Mouse (Mus musculus) midbrain, embryonic 12.5 days (tissue): ENCODE measurements around the gene Adamts5. TPM values are rescaled to one million over a fixed set of nuclear protein-coding genes. Genes with fewer than 3 reads are reported as not detected.
A peak's percentile ranks its signal among the peaks of the same experiment; 100 is the strongest.

Experiments
- ATAC-seq: fragments of 200-750 bp; cut with Nextera tagmentation; 2 replicates; pipeline ENCODE4 v1.8.0; 2017; ENCODE audit warnings: low read depth, moderate TSS enrichment, moderate library complexity; ENCODE audit not compliant: low FRiP score
- H3K27ac ChIP-seq: fragments of 300-500 bp; sonication (generic); replicated peaks from 2 replicates; pipeline ENCODE4 v1.5.1; 2016; ENCODE audit warnings: mild to moderate bottlenecking
- H3K27me3 ChIP-seq: fragments of 300-500 bp; sonication (generic); 2 replicates; pipeline ENCODE4 v1.6.1; 2016; ENCODE audit warnings: mild to moderate bottlenecking
- H3K36me3 ChIP-seq: fragments of 300-500 bp; sonication (generic); 2 replicates; pipeline ENCODE4 v1.6.1; 2016
- H3K4me1 ChIP-seq: fragments of 300-500 bp; sonication (generic); 2 replicates; pipeline ENCODE4 v1.6.1; 2016
- H3K4me2 ChIP-seq: fragments of 300-500 bp; sonication (generic); replicated peaks from 2 replicates; pipeline ENCODE4 v1.6.1; 2016; ENCODE audit warnings: mild to moderate bottlenecking, moderate library complexity
- H3K4me3 ChIP-seq: fragments of 300-500 bp; sonication (generic); 2 replicates; pipeline ENCODE4 v1.5.1; 2016; ENCODE audit warnings: mild to moderate bottlenecking
- H3K9ac ChIP-seq: fragments of 300-500 bp; sonication (generic); replicated peaks from 2 replicates; pipeline ENCODE4 v1.6.1; 2016; ENCODE audit warnings: mild to moderate bottlenecking, moderate library complexity
- H3K9me3 ChIP-seq: fragments of 300-500 bp; sonication (generic); 2 replicates; pipeline ENCODE4 v1.6.1; 2016; ENCODE audit warnings: mild to moderate bottlenecking
- WGBS: fragments of 180-500 bp; shearing (Covaris S2); methylation state at CpG from one replicate; pipeline ENCODE4 v1.1.7; 2016; 5-methylcytosine and 5-hydroxymethylcytosine counted together
- polyA plus RNA-seq: library from polyadenylated mRNA; unstranded; fragments of >200 nt; fragmentation: Nextera tagmentation; extraction: Ambion mirVana; gene quantifications from 2 replicates; pipeline ENCODE4 v1.2.1, GENCODE M21; 2016

Adamts5 gene
- 1.2 and 1.7 TPM in 2 replicates for polyA plus RNA-seq

- 4% methylated on average over 13 of the region's 13 CpGs for WGBS
- no peak; the same call in none of the 2 replicates for ATAC-seq
- peaks cover 8% of the 10 kb centered on the region for H3K4me1 ChIP-seq
- H3K9me3 ChIP-seq, result no peaks in the 10 kb centered on the region
- H3K9ac ChIP-seq, result peak within 1 kb of the TSS; percentile 68
- H3K27ac ChIP-seq, result no peak within 1 kb of the TSS
- peak within 1 kb of the TSS; percentile 94 for H3K4me2 ChIP-seq
- H3K4me3 ChIP-seq, result peak within 1 kb of the TSS; percentile 54
- peaks cover 37% of the 10 kb centered on the region for H3K27me3 ChIP-seq
- no peaks in the 10 kb centered on the region for H3K36me3 ChIP-seq
Measured at GRCm38 (mm10) chr16:85901581-85901910, at the start of gene Adamts5. Gene Adamts5, minus strand, starts transcription at chr16:85901828.

- 93% methylated on average over 2 of the region's 2 CpGs for WGBS
- H3K36me3 ChIP-seq, result no peaks in the 10 kb centered on the region
- H3K4me3 ChIP-seq, result no peak overlapping the region
- H3K4me1 ChIP-seq, result no peaks in the 10 kb centered on the region
- no peak for ATAC-seq
- H3K27me3 ChIP-seq, result no peaks in the 10 kb centered on the region
- no peaks in the 10 kb centered on the region for H3K9me3 ChIP-seq
- no peak overlapping the region for H3K9ac ChIP-seq
- no peak overlapping the region for H3K4me2 ChIP-seq
- H3K27ac ChIP-seq, result no peak overlapping the region
Measured at GRCm38 (mm10) chr16:85950356-85950755, 48.7 kb upstream of the Adamts5 start.

- H3K4me2 ChIP-seq, result no peak overlapping the region
- H3K4me3 ChIP-seq, result no peak overlapping the region
- no peak overlapping the region for H3K27ac ChIP-seq
- H3K36me3 ChIP-seq, result no peaks in the 10 kb centered on the region
- no peaks in the 10 kb centered on the region for H3K9me3 ChIP-seq
- no peak for ATAC-seq
- no peak overlapping the region for H3K9ac ChIP-seq
- H3K4me1 ChIP-seq, result no peaks in the 10 kb centered on the region
- 91% methylated on average over 5 of the region's 5 CpGs for WGBS
- H3K27me3 ChIP-seq, result no peaks in the 10 kb centered on the region
Measured at GRCm38 (mm10) chr16:85926004-85926403, 24.4 kb upstream of the Adamts5 start.

- H3K4me1 ChIP-seq, result no peaks in the 10 kb centered on the region
- H3K9me3 ChIP-seq, result no peaks in the 10 kb centered on the region
- no peak overlapping the region for H3K4me3 ChIP-seq
- H3K9ac ChIP-seq, result no peak overlapping the region
- H3K27me3 ChIP-seq, result no peaks in the 10 kb centered on the region
- H3K4me2 ChIP-seq, result no peak overlapping the region
- H3K27ac ChIP-seq, result no peak overlapping the region
- WGBS, result 84% methylated on average over 1 of the region's 1 CpGs
- ATAC-seq, result no peak
- no peaks in the 10 kb centered on the region for H3K36me3 ChIP-seq
Measured at GRCm38 (mm10) chr16:85922454-85922853, 20.8 kb upstream of the Adamts5 start.

- Histone ChIP-seq H3K9me3 (no peaks in the 10 kb centered on the region), H3K9ac (no peak overlapping the region), H3K4me2 (no peak overlapping the region), H3K4me3 (no peak overlapping the region), H3K27me3 (no peaks in the 10 kb centered on the region), H3K36me3 (no peaks in the 10 kb centered on the region), H3K27ac (no peak overlapping the region), H3K4me1 (no peaks in the 10 kb centered on the region)
- WGBS, result 88% methylated on average over 4 of the region's 4 CpGs
- ATAC-seq, result no peak
Measured at GRCm38 (mm10) chr16:85920122-85920521, 18.5 kb upstream of the Adamts5 start.

GRCm38 (mm10) chr16:85900702-85901580, 687 bp downstream of the Adamts5 start:
- Histone ChIP-seq H3K36me3 (no peaks in the 10 kb centered on the region), H3K4me2 (peak overlapping the region; percentile 94), H3K9ac (peak overlapping the region; percentile 68), H3K27me3 (peaks cover 37% of the 10 kb centered on the region), H3K4me3 (peak overlapping the region; percentile 54), H3K27ac (no peak overlapping the region), H3K4me1 (peaks cover 8% of the 10 kb centered on the region), H3K9me3 (no peaks in the 10 kb centered on the region)
- ATAC-seq, result peak; percentile 75
- WGBS, result under 1% methylated on average over 51 of the region's 51 CpGs

- peak overlapping the region; percentile 94 for H3K4me2 ChIP-seq
- under 1% methylated on average over 45 of the region's 45 CpGs for WGBS
- no peaks in the 10 kb centered on the region for H3K9me3 ChIP-seq
- H3K27ac ChIP-seq, result no peak overlapping the region
- peak; percentile 71 for ATAC-seq
- H3K4me3 ChIP-seq, result peak overlapping the region; percentile 54
- H3K9ac ChIP-seq, result peak overlapping the region; percentile 68
- H3K36me3 ChIP-seq, result no peaks in the 10 kb centered on the region
- peaks cover 8% of the 10 kb centered on the region for H3K4me1 ChIP-seq
- H3K27me3 ChIP-seq, result peaks cover 37% of the 10 kb centered on the region
Measured at GRCm38 (mm10) chr16:85899790-85900587, 1.6 kb downstream of the Adamts5 start.

- Histone ChIP-seq H3K9me3 (no peaks in the 10 kb centered on the region), H3K27ac (no peak overlapping the region), H3K4me1 (peaks cover 8% of the 10 kb centered on the region), H3K9ac (peak overlapping the region; percentile 68; the same call in 1 of the 2 replicates), H3K36me3 (no peaks in the 10 kb centered on the region), H3K4me2 (peak overlapping the region; percentile 94), H3K4me3 (peak overlapping the region; percentile 54), H3K27me3 (peaks cover 37% of the 10 kb centered on the region)
- peak; percentile 29 for ATAC-seq
- WGBS, result 16% methylated on average over 25 of the region's 25 CpGs
Measured at GRCm38 (mm10) chr16:85899301-85899721, 2.3 kb downstream of the Adamts5 start.

GRCm38 (mm10) chr16:85898816-85899215, 2.8 kb downstream of the Adamts5 start:
- H3K4me1 ChIP-seq, result peaks cover 8% of the 10 kb centered on the region
- no peaks in the 10 kb centered on the region for H3K9me3 ChIP-seq
- no peak overlapping the region for H3K9ac ChIP-seq
- WGBS, result 85% methylated on average over 10 of the region's 10 CpGs
- H3K4me2 ChIP-seq, result peak overlapping the region; percentile 94; the same call in 1 of the 2 replicates
- H3K36me3 ChIP-seq, result no peaks in the 10 kb centered on the region
- peaks cover 37% of the 10 kb centered on the region for H3K27me3 ChIP-seq
- no peak overlapping the region for H3K27ac ChIP-seq
- ATAC-seq, result 0 out of 2 replicates have a peak, but pooled peaks have one; percentile 0
- H3K4me3 ChIP-seq, result no peak overlapping the region

GRCm38 (mm10) chr16:85898391-85898790, 3.2 kb downstream of the Adamts5 start:
- peaks cover 8% of the 10 kb centered on the region for H3K4me1 ChIP-seq
- H3K4me3 ChIP-seq, result no peak overlapping the region
- H3K9me3 ChIP-seq, result no peaks in the 10 kb centered on the region
- H3K9ac ChIP-seq, result no peak overlapping the region
- H3K27me3 ChIP-seq, result peaks cover 37% of the 10 kb centered on the region
- no peak for ATAC-seq
- WGBS, result 79% methylated on average over 4 of the region's 4 CpGs
- H3K36me3 ChIP-seq, result no peaks in the 10 kb centered on the region
- H3K27ac ChIP-seq, result no peak overlapping the region
- no peak overlapping the region for H3K4me2 ChIP-seq

- peaks cover 8% of the 10 kb centered on the region for H3K4me1 ChIP-seq
- no peak overlapping the region for H3K9ac ChIP-seq
- H3K4me3 ChIP-seq, result no peak overlapping the region
- no peaks in the 10 kb centered on the region for H3K36me3 ChIP-seq
- peaks cover 37% of the 10 kb centered on the region for H3K27me3 ChIP-seq
- no peak for ATAC-seq
- WGBS, result 95% methylated on average over 3 of the region's 3 CpGs
- H3K27ac ChIP-seq, result no peak overlapping the region
- no peaks in the 10 kb centered on the region for H3K9me3 ChIP-seq
- no peak overlapping the region for H3K4me2 ChIP-seq
Measured at GRCm38 (mm10) chr16:85897854-85898253, 3.8 kb downstream of the Adamts5 start.

GRCm38 (mm10) chr16:85895948-85896347, 5.7 kb downstream of the Adamts5 start:
- no peak overlapping the region for H3K4me2 ChIP-seq
- 91% methylated on average over 4 of the region's 4 CpGs for WGBS
- ATAC-seq, result no peak
- no peaks in the 10 kb centered on the region for H3K9me3 ChIP-seq
- peaks cover 5% of the 10 kb centered on the region for H3K4me1 ChIP-seq
- H3K9ac ChIP-seq, result no peak overlapping the region
- no peaks in the 10 kb centered on the region for H3K36me3 ChIP-seq
- no peak overlapping the region for H3K4me3 ChIP-seq
- peaks cover 23% of the 10 kb centered on the region for H3K27me3 ChIP-seq
- no peak overlapping the region for H3K27ac ChIP-seq
